ENCODE assay signal across 11 mouse cellular contexts in genomic region chr6:8659194-8659959, GRCm38 (mm10).
DNase-seq lines count a peak whose midpoint lies in the region; ATAC-seq lines count a peak whose summit lies in the region.
"Had no signal": no experiment of that assay in that cellular context is flagged by ENCODE, and none has a peak within 500 bp of the region (broad histone marks: within the 10 kb centered on the region; RNA-seq: fewer than 3 reads in every experiment).

No protein-coding gene starts in this region.

- no peaks in the 10 kb centered on the region for H3K36me3 ChIP-seq in kidney, embryonic 16.5 days (ENCODE audit: insufficient read depth, low read length)
- peaks cover 9% of the 10 kb centered on the region; the same call in 1 of the 2 replicates for H3K36me3 ChIP-seq in hindbrain, embryonic 14.5 days (replicated peaks; ENCODE audit: control insufficient read depth, insufficient read depth)
- H3K36me3 ChIP-seq: limb, embryonic 15.5 days had no signal

- WGBS in kidney, embryonic 16.5 days = 72% methylated on average over 13 of the region's 13 CpGs
- 19% methylated on average over 13 of the region's 13 CpGs for WGBS in hindbrain, embryonic 14.5 days

- H3K4me2 ChIP-seq in kidney, embryonic 16.5 days (replicated peaks; ENCODE audit: low read depth, low read length) = no peak overlapping the region
- 0 out of 2 replicates have a peak overlapping the region, but pooled peaks have one; percentile 24 for H3K4me2 ChIP-seq in hindbrain, embryonic 14.5 days (replicated peaks)
- H3K4me2 ChIP-seq: limb, embryonic 15.5 days had no signal

- H3K4me3 ChIP-seq in kidney, embryonic 16.5 days (ENCODE audit: low read length) = no peak overlapping the region
- no peak overlapping the region for H3K4me3 ChIP-seq in hindbrain, embryonic 14.5 days (replicated peaks; ENCODE audit: low read length)
- H3K4me3 ChIP-seq: limb, embryonic 15.5 days had no signal

- peak overlapping the region; percentile 50; the same call in 1 of the 2 replicates for H3K27ac ChIP-seq in kidney, embryonic 16.5 days (ENCODE audit: low read length)
- no peak overlapping the region for H3K27ac ChIP-seq in hindbrain, embryonic 14.5 days
- H3K27ac ChIP-seq: limb, embryonic 15.5 days had no signal

- H3K4me1 ChIP-seq in kidney, embryonic 16.5 days (ENCODE audit: insufficient read depth, low read length) = 0 out of 2 replicates have a peak, but pooled peaks cover 9% of the 10 kb centered on the region
- peaks cover 14% of the 10 kb centered on the region; the same call in 1 of the 2 replicates for H3K4me1 ChIP-seq in hindbrain, embryonic 14.5 days (replicated peaks; ENCODE audit: control insufficient read depth, insufficient read depth, low read length)

- intact Hi-C loops in gastrocnemius, postnatal 36 days (cut with DNase I) = no loop called here

- H3K9me3 ChIP-seq in kidney, embryonic 16.5 days (ENCODE audit: low read length) = no peaks in the 10 kb centered on the region
- H3K9me3 ChIP-seq in hindbrain, embryonic 14.5 days (ENCODE audit: control insufficient read depth, low read length) = no peaks in the 10 kb centered on the region
- H3K9me3 ChIP-seq: limb, embryonic 15.5 days had no signal

- H3K9ac ChIP-seq in kidney, embryonic 16.5 days (replicated peaks; ENCODE audit: low read length) = no peak overlapping the region
- H3K9ac ChIP-seq in hindbrain, embryonic 14.5 days = no peak overlapping the region; the same call in 1 of the 2 replicates
- H3K9ac ChIP-seq: limb, embryonic 15.5 days had no signal

- ATAC-seq in kidney, embryonic 16.5 days (ENCODE audit: low FRiP score, low TSS enrichment) = no peak
- peak; percentile 67 for ATAC-seq in hindbrain, embryonic 14.5 days (ENCODE audit: low FRiP score)

- DNase-seq in kidney, adult 18-20 months = no peak
- DNase-seq in cerebellum, postnatal 25 days = peak; percentile 84 to 88
- no peak for DNase-seq in hindbrain, embryonic 14.5 days (ENCODE audit: low spot score)
- DNase-seq in retina, adult 2 months (ENCODE audit: low read depth, low spot score) = peak; percentile 9
- DNase-seq in yolk sac, embryonic 10.5 days (ENCODE audit: low spot score) = no peak
- DNase-seq in adrenal gland, postnatal 10 days = no peak
- DNase-seq in gastrocnemius, postnatal 36 days = no peak
- DNase-seq: adrenal gland, adult 8-10 months; kidney, adult 8-10 months had no signal

- H3K27me3 ChIP-seq in kidney, embryonic 16.5 days (ENCODE audit: insufficient read depth, low read length) = no peaks in the 10 kb centered on the region
- H3K27me3 ChIP-seq in hindbrain, embryonic 14.5 days (ENCODE audit: control insufficient read depth, insufficient read depth, low read length) = no peaks in the 10 kb centered on the region
- H3K27me3 ChIP-seq: limb, embryonic 15.5 days had no signal

Comparison
In these comparisons a context has a peak if more than half of its experiments do, and no peak if none do; other contexts are left out.
1. DNase-seq: peak in cerebellum, postnatal 25 days (2 of 2) and retina, adult 2 months (single experiment); none in kidney, adult 18-20 months (single experiment), hindbrain, embryonic 14.5 days (single experiment), yolk sac, embryonic 10.5 days (single experiment), adrenal gland, postnatal 10 days (single experiment) and gastrocnemius, postnatal 36 days (0 of 2).